ENCODE assay signal across 20 mouse cellular contexts in the genomic region with DNA sequence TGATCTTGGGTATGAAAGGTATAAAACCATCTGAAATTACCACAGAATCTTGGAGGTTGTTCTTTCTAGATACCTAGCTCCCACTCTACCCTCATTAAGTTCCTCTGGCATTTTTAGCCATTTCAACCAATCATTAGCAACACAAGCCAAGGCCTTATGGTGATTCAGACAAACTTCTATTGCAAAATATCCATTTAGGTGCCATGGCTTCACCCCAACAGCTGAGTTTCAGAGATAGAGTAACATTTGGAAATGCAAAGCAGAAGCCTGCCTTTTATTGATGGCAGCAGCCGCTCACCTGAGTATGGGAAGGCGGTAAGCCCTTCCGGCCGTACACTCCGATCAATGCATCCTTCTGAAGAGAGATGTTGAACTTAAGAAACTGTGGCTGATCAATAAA.
"Had no signal": no experiment of that assay in that cellular context is flagged by ENCODE, and none has a peak within 500 bp of the region (broad histone marks: within the 10 kb centered on the region; RNA-seq: fewer than 3 reads in every experiment).

No protein-coding gene starts in this region.

- H3K36me3 ChIP-seq: lung, embryonic 15.5 days; neural tube, embryonic 15.5 days had no signal

- H3K4me3 ChIP-seq: lung, embryonic 15.5 days; midbrain, embryonic 10.5 days; midbrain, embryonic 12.5 days; myocyte; neural tube, embryonic 13.5 days; neural tube, embryonic 15.5 days had no signal

- H3K9me3 ChIP-seq: lung, embryonic 15.5 days; neural tube, embryonic 13.5 days had no signal

- H3K4me1 ChIP-seq: lung, embryonic 15.5 days had no signal

- DNase-seq: lung, adult 2 months; lung, postnatal 14 days; lung, postnatal 4 days; midbrain, embryonic 14.5 days; retina, postnatal 1 day; right cerebral cortex, adult 18-20 months; right cerebral cortex, postnatal 25 days; right cerebral cortex, postnatal 4 days; spleen, adult 18-20 months; thymus, adult 18-20 months; thymus, postnatal 14 days; thymus, postnatal 36 days had no signal

- H3K27me3 ChIP-seq: lung, embryonic 15.5 days; neural tube, embryonic 13.5 days; neural tube, embryonic 15.5 days had no signal

- H3K27ac ChIP-seq: lung, embryonic 15.5 days; midbrain, embryonic 10.5 days; midbrain, embryonic 12.5 days; neural tube, embryonic 13.5 days; neural tube, embryonic 15.5 days had no signal

- H3K4me2 ChIP-seq: lung, embryonic 15.5 days; midbrain, embryonic 12.5 days; neural tube, embryonic 13.5 days; neural tube, embryonic 15.5 days had no signal

- H3K9ac ChIP-seq: lung, embryonic 15.5 days; midbrain, embryonic 12.5 days; neural tube, embryonic 13.5 days; neural tube, embryonic 15.5 days had no signal

- ATAC-seq: lung, postnatal 0 days; midbrain, embryonic 16.5 days had no signal
